Mouse (Mus musculus) intestine, embryonic 15.5 days (tissue): Measurements from ENCODE around the gene Armc5. TPM values are rescaled to one million over a fixed set of nuclear protein-coding genes. Genes with fewer than 3 reads are reported as not detected.

Source experiments
- ATAC-seq: fragments of 200-750 bp; cut with Nextera tagmentation; 2 replicates; pipeline ENCODE4 v1.8.0; 2017; ENCODE audit warnings: moderate TSS enrichment, moderate library complexity
- H3K27ac ChIP-seq: fragments of 300-500 bp; sonication (generic); 2 replicates; pipeline ENCODE4 v1.5.1; 2015; ENCODE audit warnings: mild to moderate bottlenecking, inconsistent platforms
- H3K27me3 ChIP-seq: fragments of 300-500 bp; sonication (generic); replicated peaks from 2 replicates; pipeline ENCODE4 v1.6.1; 2015; ENCODE audit warnings: inconsistent platforms
- H3K36me3 ChIP-seq: fragments of 300-500 bp; sonication (generic); 2 replicates; pipeline ENCODE4 v1.6.1; 2015; ENCODE audit warnings: inconsistent platforms
- H3K4me1 ChIP-seq: fragments of 300-500 bp; sonication (generic); replicated peaks from 2 replicates; pipeline ENCODE4 v1.6.1; 2015; ENCODE audit warnings: inconsistent platforms
- H3K4me2 ChIP-seq: fragments of 300-500 bp; sonication (generic); replicated peaks from 2 replicates; pipeline ENCODE4 v1.6.1; 2015; ENCODE audit warnings: mild to moderate bottlenecking, inconsistent platforms
- H3K4me3 ChIP-seq: fragments of 300-500 bp; sonication (generic); replicated peaks from 2 replicates; pipeline ENCODE4 v1.5.1; 2015; ENCODE audit warnings: inconsistent platforms
- H3K9ac ChIP-seq: fragments of 300-500 bp; sonication (generic); 2 replicates; pipeline ENCODE4 v1.6.1; 2015; ENCODE audit warnings: inconsistent platforms
- H3K9me3 ChIP-seq: fragments of 300-500 bp; sonication (generic); 2 replicates; pipeline ENCODE4 v1.6.1; 2016; ENCODE audit warnings: inconsistent platforms
- WGBS: fragments of 180-500 bp; shearing (Covaris S2); methylation state at CpG from one replicate; pipeline ENCODE4 v1.1.7; 2015; 5-methylcytosine and 5-hydroxymethylcytosine counted together
- polyA plus RNA-seq: library from polyadenylated mRNA; unstranded; fragments of >200 nt; fragmentation: Nextera tagmentation; extraction: Ambion mirVana; gene quantifications from 2 replicates; pipeline ENCODE4 v1.2.1, GENCODE M21; 2015

Gene Armc5
- 17.4 and 17.6 TPM in 2 replicates for polyA plus RNA-seq

GRCm38 (mm10) chr7:128236856-128237592 lies at the start of gene Armc5:
Armc5 (plus strand) TSS chr7:128237342.
- 24% methylated on average over 37 of the region's 37 CpGs for WGBS
- Histone ChIP-seq H3K4me2 (peak within 1 kb of the TSS; percentile 64), H3K9me3 (no peaks in the 10 kb centered on the region), H3K4me3 (peak within 1 kb of the TSS; percentile 75), H3K4me1 (peaks cover 11% of the 10 kb centered on the region), H3K36me3 (peaks cover 9% of the 10 kb centered on the region), H3K27me3 (no peaks in the 10 kb centered on the region), H3K27ac (peak within 1 kb of the TSS; percentile 98), H3K9ac (peak within 1 kb of the TSS; percentile 95)
- peak; percentile 37 for ATAC-seq

GRCm38 (mm10) chr7:128201607-128202006 lies 35.5 kb upstream of the Armc5 start:
- no peak for ATAC-seq
- Histone ChIP-seq H3K27ac (no peak overlapping the region), H3K27me3 (no peaks in the 10 kb centered on the region), H3K36me3 (no peaks in the 10 kb centered on the region), H3K4me3 (no peak overlapping the region), H3K9me3 (no peaks in the 10 kb centered on the region), H3K9ac (no peak overlapping the region), H3K4me1 (no peaks in the 10 kb centered on the region), H3K4me2 (no peak overlapping the region)
- 89% methylated on average over 9 of the region's 9 CpGs for WGBS

GRCm38 (mm10) chr7:128203071-128203470 lies 34.1 kb upstream of the Armc5 start:
- H3K4me3 ChIP-seq, result no peak overlapping the region
- no peaks in the 10 kb centered on the region for H3K36me3 ChIP-seq
- WGBS, result 76% methylated on average over 9 of the region's 9 CpGs
- H3K4me2 ChIP-seq, result no peak overlapping the region
- H3K9ac ChIP-seq, result no peak overlapping the region
- no peak for ATAC-seq
- no peaks in the 10 kb centered on the region for H3K4me1 ChIP-seq
- H3K27me3 ChIP-seq, result no peaks in the 10 kb centered on the region
- H3K9me3 ChIP-seq, result no peaks in the 10 kb centered on the region
- H3K27ac ChIP-seq, result no peak overlapping the region

GRCm38 (mm10) chr7:128204179-128204578 lies 33.0 kb upstream of the Armc5 start:
- H3K4me2 ChIP-seq, result no peak overlapping the region
- 88% methylated on average over 8 of the region's 8 CpGs for WGBS
- H3K9ac ChIP-seq, result no peak overlapping the region
- ATAC-seq, result no peak
- H3K9me3 ChIP-seq, result no peaks in the 10 kb centered on the region
- H3K36me3 ChIP-seq, result no peaks in the 10 kb centered on the region
- H3K27me3 ChIP-seq, result no peaks in the 10 kb centered on the region
- no peak overlapping the region for H3K27ac ChIP-seq
- H3K4me3 ChIP-seq, result no peak overlapping the region
- no peaks in the 10 kb centered on the region for H3K4me1 ChIP-seq

- Histone ChIP-seq H3K9me3 (no peaks in the 10 kb centered on the region), H3K27me3 (no peaks in the 10 kb centered on the region), H3K9ac (no peak overlapping the region), H3K4me3 (no peak overlapping the region), H3K27ac (no peak overlapping the region), H3K4me1 (no peaks in the 10 kb centered on the region), H3K36me3 (no peaks in the 10 kb centered on the region), H3K4me2 (no peak overlapping the region)
- no peak for ATAC-seq
- 84% methylated on average over 18 of the region's 18 CpGs for WGBS
These were observed 31.4 kb upstream of the Armc5 start for GRCm38 (mm10) chr7:128205695-128206094.

- no peaks in the 10 kb centered on the region for H3K9me3 ChIP-seq
- no peak within 1 kb of the TSS for H3K9ac ChIP-seq
- H3K27ac ChIP-seq, result no peak within 1 kb of the TSS
- no peaks in the 10 kb centered on the region for H3K27me3 ChIP-seq
- 79% methylated on average over 6 of the region's 6 CpGs for WGBS
- H3K4me1 ChIP-seq, result no peaks in the 10 kb centered on the region
- no peak for ATAC-seq
- H3K4me2 ChIP-seq, result no peak within 1 kb of the TSS
- H3K4me3 ChIP-seq, result no peak within 1 kb of the TSS
- no peaks in the 10 kb centered on the region for H3K36me3 ChIP-seq
These were observed 31.0 kb upstream of the Armc5 start, which contains the start of gene Cox6a2 for GRCm38 (mm10) chr7:128206152-128206551. Cox6a2 (minus strand) TSS chr7:128206387.

GRCm38 (mm10) chr7:128208187-128208586 lies 29.0 kb upstream of the Armc5 start:
- no peak overlapping the region for H3K9ac ChIP-seq
- no peaks in the 10 kb centered on the region for H3K27me3 ChIP-seq
- no peaks in the 10 kb centered on the region for H3K36me3 ChIP-seq
- H3K4me3 ChIP-seq, result no peak overlapping the region
- no peak overlapping the region for H3K4me2 ChIP-seq
- H3K9me3 ChIP-seq, result no peaks in the 10 kb centered on the region
- WGBS, result 6% methylated on average over 4 of the region's 4 CpGs
- ATAC-seq, result 0 out of 2 replicates have a peak, but pooled peaks have one; percentile 47
- H3K4me1 ChIP-seq, result no peaks in the 10 kb centered on the region
- H3K27ac ChIP-seq, result no peak overlapping the region

GRCm38 (mm10) chr7:128209826-128210225 lies 27.3 kb upstream of the Armc5 start:
- no peaks in the 10 kb centered on the region for H3K4me1 ChIP-seq
- H3K4me2 ChIP-seq, result no peak overlapping the region
- no peaks in the 10 kb centered on the region for H3K27me3 ChIP-seq
- no peak overlapping the region for H3K9ac ChIP-seq
- H3K4me3 ChIP-seq, result no peak overlapping the region
- no peaks in the 10 kb centered on the region for H3K9me3 ChIP-seq
- ATAC-seq, result no peak
- WGBS, result 40% methylated on average over 3 of the region's 3 CpGs
- no peaks in the 10 kb centered on the region for H3K36me3 ChIP-seq
- no peak overlapping the region for H3K27ac ChIP-seq

GRCm38 (mm10) chr7:128219952-128220351 lies 17.2 kb upstream of the Armc5 start:
- ATAC-seq, result no peak
- Histone ChIP-seq H3K4me1 (no peaks in the 10 kb centered on the region), H3K27ac (no peak overlapping the region), H3K9ac (no peak overlapping the region), H3K27me3 (no peaks in the 10 kb centered on the region), H3K4me3 (no peak overlapping the region), H3K36me3 (no peaks in the 10 kb centered on the region), H3K9me3 (no peaks in the 10 kb centered on the region), H3K4me2 (no peak overlapping the region)
- 79% methylated on average over 4 of the region's 4 CpGs for WGBS

GRCm38 (mm10) chr7:128220936-128221335 lies 16.2 kb upstream of the Armc5 start:
- Histone ChIP-seq H3K27me3 (no peaks in the 10 kb centered on the region), H3K4me1 (no peaks in the 10 kb centered on the region), H3K36me3 (no peaks in the 10 kb centered on the region), H3K9ac (no peak overlapping the region), H3K9me3 (no peaks in the 10 kb centered on the region), H3K4me2 (no peak overlapping the region), H3K27ac (no peak overlapping the region), H3K4me3 (no peak overlapping the region)
- no peak for ATAC-seq
- 89% methylated on average over 3 of the region's 3 CpGs for WGBS

- ATAC-seq, result no peak
- Histone ChIP-seq H3K9me3 (no peaks in the 10 kb centered on the region), H3K9ac (no peak overlapping the region), H3K4me3 (no peak overlapping the region), H3K27ac (no peak overlapping the region), H3K4me1 (peaks cover 2% of the 10 kb centered on the region), H3K36me3 (no peaks in the 10 kb centered on the region), H3K4me2 (no peak overlapping the region), H3K27me3 (no peaks in the 10 kb centered on the region)
- WGBS, result 41% methylated on average over 8 of the region's 8 CpGs
These were observed 5.4 kb upstream of the Armc5 start for GRCm38 (mm10) chr7:128231741-128232140.

GRCm38 (mm10) chr7:128234796-128235195 lies 2.3 kb upstream of the Armc5 start:
- H3K27me3 ChIP-seq, result no peaks in the 10 kb centered on the region
- 87% methylated on average over 2 of the region's 2 CpGs for WGBS
- ATAC-seq, result no peak

GRCm38 (mm10) chr7:128235481-128235880 lies 1.7 kb upstream of the Armc5 start:
- Histone ChIP-seq H3K36me3 (peaks cover 5% of the 10 kb centered on the region), H3K9me3 (no peaks in the 10 kb centered on the region), H3K4me1 (peaks cover 11% of the 10 kb centered on the region), H3K4me3 (no peak overlapping the region), H3K9ac (no peak overlapping the region), H3K4me2 (no peak overlapping the region), H3K27me3 (no peaks in the 10 kb centered on the region), H3K27ac (no peak overlapping the region)
- WGBS, result 84% methylated on average over 1 of the region's 1 CpGs
- ATAC-seq, result no peak

More at GRCm38 (mm10) chr7:128234796-128235195, 2.3 kb upstream of the Armc5 start:
- no peak overlapping the region for H3K27ac ChIP-seq
- no peak overlapping the region for H3K4me3 ChIP-seq
- no peaks in the 10 kb centered on the region for H3K9me3 ChIP-seq
- peaks cover 8% of the 10 kb centered on the region for H3K4me1 ChIP-seq
- no peak overlapping the region for H3K9ac ChIP-seq
- no peak overlapping the region for H3K4me2 ChIP-seq
- no peaks in the 10 kb centered on the region for H3K36me3 ChIP-seq
